Mouse (Mus musculus) 416B (cell line): ENCODE measurements around the gene Man1a.

Experiments
- DNase-seq: peaks from one replicate; pipeline ENCODE4 v3.0.0; 2011; ENCODE audit warnings: low read depth

Gene Man1a

GRCm38 (mm10) chr10:54076420-54076819, at the start of gene Man1a:
Gene Man1a, minus strand, starts transcription at chr10:54076609.
- DNase-seq, result no peak

GRCm38 (mm10) chr10:54121816-54122215, 45.4 kb upstream of the Man1a start:
- DNase-seq, result no peak

GRCm38 (mm10) chr10:54120375-54120774, 44.0 kb upstream of the Man1a start:
- no peak for DNase-seq

GRCm38 (mm10) chr10:54119303-54119702, 42.9 kb upstream of the Man1a start:
- DNase-seq, result peak; percentile 50

GRCm38 (mm10) chr10:54118223-54118912, 42.0 kb upstream of the Man1a start:
- peak; percentile 62 for DNase-seq

- peak; percentile 99 for DNase-seq
These were observed 41.4 kb upstream of the Man1a start for GRCm38 (mm10) chr10:54117763-54118162.

- DNase-seq, result no peak
These were observed 27.3 kb upstream of the Man1a start for GRCm38 (mm10) chr10:54103671-54104070.

GRCm38 (mm10) chr10:54092081-54092480, 15.7 kb upstream of the Man1a start:
- no peak for DNase-seq

- no peak for DNase-seq
These were observed 13.5 kb upstream of the Man1a start for GRCm38 (mm10) chr10:54089923-54090322.

- DNase-seq, result no peak
These were observed 10.9 kb upstream of the Man1a start for GRCm38 (mm10) chr10:54087346-54087745.

- no peak for DNase-seq
These were observed 8.7 kb upstream of the Man1a start for GRCm38 (mm10) chr10:54085073-54085472.

- peak; percentile 70 for DNase-seq
These were observed 596 bp upstream of the Man1a start for GRCm38 (mm10) chr10:54077005-54077404.

GRCm38 (mm10) chr10:54075441-54076010, 883 bp downstream of the Man1a start:
- peak; percentile 90 for DNase-seq

GRCm38 (mm10) chr10:54074609-54075421, 1.6 kb downstream of the Man1a start:
- DNase-seq, result peak; percentile 29

GRCm38 (mm10) chr10:54074247-54074608, 2.2 kb downstream of the Man1a start:
- peak; percentile 44 for DNase-seq

- peak; percentile 32 for DNase-seq
These were observed 2.7 kb downstream of the Man1a start for GRCm38 (mm10) chr10:54073641-54074203.

- DNase-seq, result peak; percentile 18
These were observed 4.1 kb downstream of the Man1a start for GRCm38 (mm10) chr10:54072336-54072735.

- DNase-seq, result no peak
These were observed 5.9 kb downstream of the Man1a start for GRCm38 (mm10) chr10:54070496-54070895.

- DNase-seq, result no peak
These were observed 7.0 kb downstream of the Man1a start for GRCm38 (mm10) chr10:54069412-54069811.

GRCm38 (mm10) chr10:54066683-54067082, 9.7 kb downstream of the Man1a start:
- DNase-seq, result no peak

- no peak for DNase-seq
These were observed 12.7 kb downstream of the Man1a start for GRCm38 (mm10) chr10:54063551-54064260.

GRCm38 (mm10) chr10:54062835-54063234, 13.6 kb downstream of the Man1a start:
- no peak for DNase-seq
